Mouse (Mus musculus): ENCODE data around the gene Rtp4.
A peak's percentile ranks its signal among the peaks of the same experiment; 100 is the strongest.

The Rtp4 gene

DNA sequence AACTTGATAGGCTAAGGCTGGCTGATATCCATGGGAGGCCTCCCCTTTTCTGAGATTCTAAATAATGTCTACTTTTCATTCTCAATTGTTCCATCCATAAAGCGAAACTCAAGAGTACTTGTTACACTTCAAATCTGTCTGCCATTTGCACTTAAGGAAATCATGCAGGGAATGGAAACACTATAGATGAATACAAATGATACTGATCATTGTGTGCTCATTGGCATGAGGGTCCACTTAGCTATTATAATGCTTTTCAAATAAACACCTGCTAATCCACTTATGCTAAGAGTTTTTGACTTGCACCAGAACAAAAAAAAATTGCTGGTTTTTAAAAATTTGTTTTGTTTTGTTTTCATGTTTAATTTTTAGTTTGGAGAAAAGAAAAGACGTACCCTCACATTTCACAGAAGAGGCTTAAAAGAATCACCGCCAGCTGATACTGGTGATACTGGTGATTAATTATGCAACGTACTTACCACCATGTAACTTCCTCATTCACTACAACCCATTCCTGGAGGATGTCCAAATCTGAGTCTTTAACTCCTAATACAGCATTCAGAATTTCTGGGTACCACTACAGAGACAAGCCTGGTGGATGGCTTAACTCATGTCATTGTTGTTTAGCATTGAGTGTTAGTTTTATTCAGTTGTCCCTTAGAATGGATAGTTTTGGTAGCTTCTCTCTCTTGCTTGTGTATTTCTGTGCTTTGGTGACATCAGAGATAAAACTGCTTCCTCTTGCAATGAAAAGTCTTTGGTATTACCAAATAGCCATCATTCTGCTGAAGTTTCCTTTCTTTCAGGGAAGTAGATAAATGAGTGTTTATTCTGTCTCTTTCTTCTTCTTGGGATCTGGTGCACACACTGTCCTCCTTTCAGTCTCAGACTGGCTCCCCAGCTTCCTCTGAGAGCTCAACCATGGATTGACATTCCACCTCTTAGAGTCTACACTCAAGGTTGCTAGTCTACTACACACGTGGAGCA is 71.3 kb downstream of the Rtp4 start:
- no peak for DNase-seq (ENCODE audit: low spot score in 2 of 2)

DNA sequence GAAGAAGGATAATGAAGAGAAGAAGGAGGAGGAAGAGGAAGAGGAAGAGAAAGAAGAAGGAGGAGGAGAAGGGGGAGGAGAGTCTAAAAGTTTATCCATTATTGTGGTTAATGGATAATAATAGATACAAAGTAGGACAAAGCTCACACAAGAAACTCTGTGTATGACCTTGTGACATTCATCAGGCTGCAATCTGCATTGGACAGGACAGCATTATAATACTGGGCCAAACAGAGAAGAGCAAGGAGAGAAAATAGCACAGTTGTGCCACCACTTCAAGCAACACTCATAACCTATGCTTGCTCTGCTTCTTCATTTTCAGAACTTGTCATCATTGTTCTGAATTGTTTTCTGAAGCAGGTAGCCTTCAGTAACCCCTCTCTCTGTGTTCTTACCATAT is 72.4 kb downstream of the Rtp4 start:
- DNase-seq (ENCODE audit: low spot score in 2 of 2) = no peak

DNA sequence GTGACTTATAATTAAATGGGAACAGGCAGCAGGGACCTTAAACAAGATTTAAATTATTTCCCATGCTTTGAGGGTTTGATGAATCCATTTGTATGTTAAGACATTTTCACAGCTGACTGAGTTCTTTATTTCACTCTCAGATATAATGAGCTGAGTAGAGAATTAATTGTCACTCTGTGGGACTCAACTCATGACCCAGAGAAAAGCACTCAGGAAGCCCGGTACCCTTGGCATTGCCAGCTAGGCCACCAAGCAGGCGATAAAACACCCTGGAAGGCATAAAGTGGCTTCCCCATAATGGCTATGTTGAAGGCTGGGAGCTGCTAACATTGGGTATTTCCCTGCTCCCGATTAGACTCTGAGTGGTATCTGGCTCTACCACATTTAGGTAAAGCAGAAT is 76.6 kb downstream of the Rtp4 start:
- no peak for DNase-seq (ENCODE audit: low spot score in 2 of 2)

DNA sequence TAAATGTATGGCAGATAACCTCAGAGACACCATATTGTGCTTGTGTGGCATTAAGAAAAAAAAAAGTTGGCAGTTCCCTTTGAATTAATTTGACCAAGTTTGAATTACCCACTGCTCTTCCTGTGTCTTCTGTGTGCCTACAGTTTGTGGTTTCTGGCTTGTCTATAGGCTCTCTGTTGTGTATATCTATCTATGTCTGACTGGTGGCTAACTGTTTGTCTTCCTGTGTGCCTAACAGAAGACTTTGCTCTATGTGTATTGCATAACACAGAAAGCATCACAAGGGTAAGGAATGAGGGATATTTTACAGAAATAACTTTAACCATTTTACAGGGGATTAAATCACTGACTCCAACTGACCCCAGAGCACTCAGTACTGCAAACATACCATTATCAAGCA is 77.9 kb downstream of the Rtp4 start:
- no peak for DNase-seq (ENCODE audit: low spot score in 2 of 2)

DNA sequence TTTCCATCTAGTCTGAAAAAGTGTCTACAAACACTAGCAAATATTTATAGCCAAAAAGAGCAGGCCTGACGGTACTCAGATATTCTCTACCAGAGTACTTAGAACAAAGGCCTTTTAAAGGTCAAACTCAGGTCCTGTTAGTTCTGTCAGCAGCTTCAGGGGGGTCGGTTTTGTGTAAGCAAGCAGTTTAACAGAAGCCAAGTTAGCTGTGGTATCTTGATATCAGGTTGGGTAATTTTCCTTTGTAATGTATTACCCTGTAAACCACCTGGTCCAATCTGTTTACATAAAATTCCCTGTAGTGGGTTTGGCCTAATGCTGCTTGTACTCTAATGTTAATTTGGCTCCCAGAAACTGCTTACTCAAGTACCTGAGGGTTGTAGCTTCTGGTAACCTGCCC is 86.1 kb downstream of the Rtp4 start:
- no peak for DNase-seq (ENCODE audit: low spot score in 2 of 2)

DNA sequence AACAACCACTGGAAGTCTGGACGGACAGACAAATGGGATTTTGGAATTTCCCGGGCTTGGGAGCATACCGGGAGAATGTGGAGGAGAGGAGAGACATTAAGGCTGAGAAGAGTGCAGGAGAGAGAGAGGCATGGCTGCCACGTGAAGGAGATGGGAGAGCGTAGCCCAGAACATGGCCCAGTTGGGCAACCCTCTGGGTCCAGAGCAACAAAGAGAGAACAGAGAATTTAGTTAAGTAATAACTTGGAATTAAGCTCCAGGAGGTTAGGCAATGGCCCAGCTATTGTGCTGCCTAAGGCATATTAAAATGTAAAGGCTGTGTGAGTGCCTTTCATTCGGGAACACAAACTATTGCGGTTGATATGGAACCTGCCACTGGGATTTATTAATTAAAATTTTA is 86.6 kb downstream of the Rtp4 start:
- no peak for DNase-seq (ENCODE audit: low spot score in 2 of 2)

DNA sequence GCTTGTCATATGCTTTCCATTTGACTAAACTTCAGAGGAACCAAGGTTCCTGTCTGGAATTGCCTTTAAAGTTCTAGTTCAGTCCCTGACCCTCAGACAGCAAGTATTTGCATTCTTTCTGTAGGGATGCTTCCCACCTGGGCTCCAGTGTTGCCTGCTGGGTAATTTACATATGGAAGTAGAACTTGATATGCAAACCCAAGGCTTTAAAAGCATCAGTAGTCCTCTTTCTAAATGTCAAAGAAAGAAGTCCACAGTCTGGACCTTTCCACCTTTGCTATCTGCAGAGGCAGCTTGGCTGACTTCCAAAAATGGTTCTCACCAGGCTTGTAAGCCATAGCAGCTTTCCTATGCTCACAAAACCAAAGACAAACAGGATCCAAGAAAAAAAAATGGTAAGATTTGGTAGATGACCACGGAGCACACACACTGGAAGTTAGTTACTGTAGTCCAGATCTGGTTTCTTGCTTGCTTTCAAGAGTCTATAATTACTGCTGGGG is 87.9 kb downstream of the Rtp4 start:
- DNase-seq (ENCODE audit: low spot score in 2 of 2) = no peak

DNA sequence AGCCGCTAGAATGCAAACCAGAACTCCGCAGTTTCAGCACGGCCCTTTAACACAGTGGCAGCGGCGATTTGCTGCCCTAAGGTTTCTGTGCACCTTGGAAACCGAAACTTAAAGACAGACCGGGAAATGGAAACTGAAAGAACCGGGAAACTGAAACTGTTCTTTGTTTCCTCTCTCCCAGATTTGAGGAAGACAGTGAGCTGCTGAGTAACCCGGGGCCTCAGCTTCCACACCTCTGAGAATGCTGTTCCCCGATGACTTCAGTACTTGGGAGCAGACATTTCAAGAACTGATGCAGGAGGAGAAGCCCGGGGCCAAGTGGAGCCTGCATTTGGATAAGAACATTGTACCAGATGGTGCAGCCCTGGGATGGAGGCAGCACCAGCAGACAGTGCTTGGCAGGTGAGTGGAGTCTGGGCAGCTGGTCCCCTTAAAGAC is 89.7 kb downstream of the Rtp4 start:
- DNase-seq (ENCODE audit: low spot score in 2 of 2) = peak; percentile 60 to 74

DNA sequence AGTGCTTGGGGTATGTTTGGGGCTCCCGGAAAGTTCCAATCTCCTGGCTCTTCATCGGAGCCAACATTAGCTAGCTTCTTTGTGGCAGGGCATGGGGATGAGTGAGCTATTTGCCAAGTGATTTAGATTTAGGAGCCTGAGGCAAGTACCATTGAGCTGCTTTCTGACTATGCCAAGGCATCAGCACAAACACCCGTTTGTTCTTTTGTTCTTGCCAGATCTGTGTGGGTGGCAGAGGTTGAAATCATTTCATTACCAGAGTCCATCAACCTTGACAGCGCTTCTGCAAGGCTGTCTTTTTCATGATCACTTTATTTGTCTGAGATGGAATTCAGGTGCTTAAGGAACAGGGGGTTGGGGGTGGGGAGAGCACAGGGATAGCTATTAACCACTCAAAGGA is 104.1 kb downstream of the Rtp4 start:
- no peak for DNase-seq (ENCODE audit: low spot score in 2 of 2)

DNA sequence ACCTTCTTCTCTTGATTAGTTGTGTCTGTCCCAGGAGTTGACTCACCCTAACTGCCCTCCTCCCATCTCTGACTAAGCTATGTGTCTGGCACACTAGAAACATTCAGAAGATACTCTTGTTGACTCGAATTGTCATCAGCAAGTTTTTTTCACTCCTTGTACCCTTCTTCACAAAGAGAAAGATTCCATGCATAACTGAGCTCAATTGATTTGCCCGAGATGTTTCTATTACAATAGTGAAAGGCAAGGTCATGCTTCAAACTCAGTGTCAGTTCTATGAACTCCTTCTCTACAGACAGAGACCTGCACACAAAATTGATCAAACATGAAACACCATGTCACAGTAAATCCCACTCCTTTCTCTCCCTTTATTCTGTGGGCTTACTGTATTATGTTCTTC is 111.4 kb downstream of the Rtp4 start:
- no peak for DNase-seq (ENCODE audit: low spot score in 2 of 2)

DNA sequence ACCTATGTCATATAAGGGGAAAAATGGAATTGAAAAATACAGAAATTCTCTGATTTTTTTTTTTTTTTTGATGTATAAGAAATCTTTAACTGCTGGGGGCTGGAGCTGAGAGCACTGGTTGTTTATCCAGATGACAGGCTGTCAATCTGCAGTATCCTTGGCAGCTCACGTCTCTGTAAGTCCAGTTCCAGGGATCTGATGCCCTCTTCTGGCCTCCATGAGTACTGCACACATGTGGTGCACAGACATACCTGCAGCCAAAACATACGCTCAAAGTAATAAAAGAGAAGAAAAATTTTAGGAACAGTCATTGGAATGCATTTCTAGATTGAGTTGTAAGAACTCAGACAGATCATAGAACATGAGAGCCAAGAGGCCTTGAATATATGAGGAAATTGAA is 112.6 kb downstream of the Rtp4 start:
- no peak for DNase-seq (ENCODE audit: low spot score in 2 of 2)

DNA sequence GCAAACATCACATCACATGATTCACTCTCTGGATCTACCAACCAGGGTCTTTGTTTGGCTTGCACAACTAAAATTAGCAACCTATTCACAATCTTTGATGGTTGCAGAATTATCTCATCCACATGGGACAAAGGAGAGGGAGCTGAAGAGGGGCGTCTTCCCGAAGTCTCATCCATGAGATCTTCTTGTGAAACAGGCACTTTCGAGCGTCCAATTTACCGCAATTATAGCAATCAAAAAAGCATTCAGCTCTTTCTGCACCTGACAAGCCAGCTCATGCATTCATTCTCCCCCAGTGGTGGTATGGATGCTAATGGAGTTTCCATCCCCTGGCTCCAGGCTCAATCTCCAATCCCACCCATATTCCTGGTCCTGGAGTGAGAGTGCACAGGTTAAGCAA is 132.9 kb downstream of the Rtp4 start:
- DNase-seq (ENCODE audit: low spot score in 2 of 2) = no peak

DNA sequence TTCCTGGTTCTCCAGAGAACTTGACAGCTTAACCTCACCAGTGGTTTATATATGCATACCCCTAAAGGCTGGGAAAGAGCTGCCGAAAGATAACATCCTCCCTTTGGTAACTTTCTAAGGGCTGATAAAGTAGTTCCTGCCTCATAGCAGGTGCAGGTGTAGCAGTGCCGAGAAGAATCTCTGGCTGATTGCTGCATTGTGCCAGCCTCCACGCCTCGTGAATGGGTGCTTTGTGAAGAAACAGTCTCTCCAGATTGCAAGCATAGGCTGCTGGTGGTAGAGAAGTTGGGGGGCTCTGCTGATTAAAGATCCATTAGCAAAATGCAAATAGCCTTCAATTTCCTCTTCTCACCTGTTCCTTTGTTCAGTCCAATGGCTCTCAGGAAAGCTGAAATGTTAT is 133.4 kb downstream of the Rtp4 start:
- no peak for DNase-seq (ENCODE audit: low spot score in 2 of 2)

DNA sequence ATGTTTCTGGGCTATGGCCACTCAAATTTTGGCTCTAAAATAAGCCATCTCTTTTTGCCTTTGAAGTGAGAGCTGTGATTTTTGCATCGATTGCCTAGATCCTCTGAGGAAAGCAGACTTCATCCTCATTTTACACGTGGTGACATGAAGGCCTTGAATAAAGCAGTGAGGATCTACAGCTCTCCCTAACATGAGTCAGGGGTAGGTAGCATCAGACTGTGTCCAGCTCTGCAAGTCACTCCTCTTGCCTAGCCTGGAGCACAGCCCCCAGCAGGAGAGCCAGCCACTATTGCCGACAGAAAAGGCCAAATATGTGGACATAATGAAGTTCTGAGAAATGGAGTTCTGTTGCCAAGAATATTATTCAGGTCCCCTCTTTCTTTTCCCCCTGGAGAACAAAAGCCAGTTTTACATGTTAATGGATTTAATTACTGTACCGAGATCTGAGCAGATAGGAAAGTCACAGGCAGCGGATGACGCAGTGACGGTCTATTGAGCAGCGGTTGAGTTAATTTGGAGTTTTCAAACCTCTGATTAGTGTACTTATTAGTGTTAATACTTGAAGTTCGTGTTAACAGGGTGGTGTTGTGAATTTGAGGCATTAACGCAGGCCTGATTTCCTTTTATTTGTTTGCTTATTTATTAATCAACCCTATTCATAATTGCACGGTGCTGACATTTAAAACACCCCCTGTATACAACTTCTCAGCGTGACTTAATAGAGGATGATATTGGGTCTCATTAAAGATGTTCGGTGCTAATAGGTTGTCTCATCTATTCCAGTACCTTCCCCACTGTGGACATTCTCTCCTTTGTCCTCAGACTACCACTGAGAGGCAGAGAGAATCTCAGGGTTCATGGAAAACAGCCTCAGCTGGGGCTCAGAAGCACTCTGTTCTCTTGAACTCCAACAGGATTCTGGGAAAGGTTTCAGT is 139.8 kb downstream of the Rtp4 start:
- no peak for DNase-seq (ENCODE audit: low spot score in 2 of 2)
